Mouse (Mus musculus) hindbrain, embryonic 11.5 days (tissue): ENCODE data around the gene Krt75. TPM values are rescaled to one million over a fixed set of nuclear protein-coding genes. Genes with fewer than 3 reads are reported as not detected.
"Not testable (repeated sequence)": the region's sequence is repeated elsewhere in the genome, so short reads cannot be mapped to it uniquely, and the experiment has no call there.

Experiments used
- ATAC-seq: fragments of 200-750 bp; cut with Nextera tagmentation; 2 replicates; pipeline ENCODE4 v1.8.0; 2017; ENCODE audit warnings: mild to moderate bottlenecking, moderate TSS enrichment, moderate library complexity; ENCODE audit not compliant: low FRiP score
- DNase-seq: peaks from one replicate; pipeline ENCODE4 v3.0.0-alpha.2; 2015; ENCODE audit warnings: low spot score
- H3K27ac ChIP-seq: fragments of 300-500 bp; sonication (generic); 2 replicates; pipeline ENCODE4 v1.5.1; 2014; ENCODE audit warnings: mild to moderate bottlenecking, low read depth, low read length
- H3K27me3 ChIP-seq: fragments of 300-500 bp; sonication (generic); 2 replicates; pipeline ENCODE4 v1.6.1; 2014; ENCODE audit warnings: mild to moderate bottlenecking, low read length, moderate library complexity, mixed read lengths; ENCODE audit not compliant: control insufficient read depth, insufficient read depth
- H3K36me3 ChIP-seq: fragments of 300-500 bp; sonication (generic); 2 replicates; pipeline ENCODE4 v1.6.1; 2014; ENCODE audit warnings: mild to moderate bottlenecking, low read length, moderate library complexity, mixed read lengths; ENCODE audit not compliant: control insufficient read depth, insufficient read depth
- H3K4me1 ChIP-seq: fragments of 300-500 bp; sonication (generic); replicated peaks from 2 replicates; pipeline ENCODE4 v1.6.1; 2014; ENCODE audit warnings: low read length, mixed read lengths; ENCODE audit not compliant: control insufficient read depth, insufficient read depth
- H3K4me2 ChIP-seq: fragments of 300-500 bp; sonication (generic); replicated peaks from 2 replicates; pipeline ENCODE4 v1.6.1; 2014; ENCODE audit warnings: mild to moderate bottlenecking, low read depth, low read length
- H3K4me3 ChIP-seq: fragments of 300-500 bp; sonication (generic); 2 replicates; pipeline ENCODE4 v1.5.1; 2014; ENCODE audit warnings: low read depth, low read length
- H3K9ac ChIP-seq: fragments of 300-500 bp; sonication (generic); 2 replicates; pipeline ENCODE4 v1.6.1; 2014; ENCODE audit warnings: low read depth, low read length
- H3K9me3 ChIP-seq: fragments of 300-500 bp; sonication (generic); 2 replicates; pipeline ENCODE4 v1.6.1; 2016; ENCODE audit warnings: low read length; ENCODE audit not compliant: control insufficient read depth
- WGBS: fragments of 180-500 bp; shearing (Covaris S2); extraction: QIAGEN DNeasy Blood & Tissue Kit; methylation state at CpG from one replicate; pipeline ENCODE4 v1.1.7; 2014; 5-methylcytosine and 5-hydroxymethylcytosine counted together
- polyA plus RNA-seq: library from polyadenylated mRNA; unstranded; fragments of >200 nt; fragmentation: Nextera tagmentation; extraction: Ambion mirVana; gene quantifications from 2 replicates; pipeline ENCODE4 v1.2.1, GENCODE M21; 2014

Krt75 gene
- polyA plus RNA-seq, 1 experiment from 2014 or later: 0.05 TPM

- H3K4me2 ChIP-seq: no peak overlapping the region
- no peak overlapping the region for H3K27ac ChIP-seq
Measured at GRCm38 (mm10) chr15:101536054-101536850, 37.5 kb downstream of the Krt75 start.

DNA sequence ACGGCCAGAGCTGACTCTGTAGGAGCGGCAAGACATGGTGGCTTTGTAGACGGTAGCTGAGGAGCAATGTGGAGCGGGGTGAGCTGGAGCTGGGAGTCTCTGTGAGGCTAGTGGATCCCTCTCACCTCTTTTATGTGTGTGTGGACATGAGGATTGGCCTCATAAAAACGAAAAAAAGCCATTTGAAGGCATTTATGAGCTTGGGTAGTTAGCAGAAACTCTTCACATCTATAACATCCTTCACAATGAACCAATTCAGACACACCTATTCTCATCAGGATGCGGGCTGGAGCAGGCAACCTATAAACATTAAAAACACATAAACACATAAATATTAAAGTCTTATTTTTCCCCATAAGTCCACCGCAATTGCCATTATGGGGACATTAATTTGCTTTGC is 41.0 kb downstream of the Krt75 start, which contains the start of gene Krt84:
Krt84 (minus strand) TSS at position 101 of the 400 bp plus-strand sequence.
- WGBS: 85% methylated on average over 7 of the region's 7 CpGs
- no peaks in the 10 kb centered on the region for H3K27me3 ChIP-seq
- H3K4me3 ChIP-seq: no peak within 1 kb of the TSS
- no peak for ATAC-seq
- DNase-seq: no peak
- H3K4me1 ChIP-seq: no peaks in the 10 kb centered on the region
- no peaks in the 10 kb centered on the region for H3K36me3 ChIP-seq
- H3K9me3 ChIP-seq: no peaks in the 10 kb centered on the region
- H3K9ac ChIP-seq: no peak within 1 kb of the TSS
- no peak within 1 kb of the TSS for H3K4me2 ChIP-seq
- no peak within 1 kb of the TSS for H3K27ac ChIP-seq

More at GRCm38 (mm10) chr15:101536054-101536850, 37.5 kb downstream of the Krt75 start:
- ATAC-seq (no peak), DNase-seq (no peak)
- Histone ChIP-seq H3K27me3 (no peaks in the 10 kb centered on the region), H3K9me3 (no peaks in the 10 kb centered on the region), H3K4me3 (no peak overlapping the region), H3K36me3 (no peaks in the 10 kb centered on the region), H3K9ac (no peak overlapping the region), H3K4me1 (no peaks in the 10 kb centered on the region)
- 70% methylated on average over 9 of the region's 9 CpGs for WGBS

DNA sequence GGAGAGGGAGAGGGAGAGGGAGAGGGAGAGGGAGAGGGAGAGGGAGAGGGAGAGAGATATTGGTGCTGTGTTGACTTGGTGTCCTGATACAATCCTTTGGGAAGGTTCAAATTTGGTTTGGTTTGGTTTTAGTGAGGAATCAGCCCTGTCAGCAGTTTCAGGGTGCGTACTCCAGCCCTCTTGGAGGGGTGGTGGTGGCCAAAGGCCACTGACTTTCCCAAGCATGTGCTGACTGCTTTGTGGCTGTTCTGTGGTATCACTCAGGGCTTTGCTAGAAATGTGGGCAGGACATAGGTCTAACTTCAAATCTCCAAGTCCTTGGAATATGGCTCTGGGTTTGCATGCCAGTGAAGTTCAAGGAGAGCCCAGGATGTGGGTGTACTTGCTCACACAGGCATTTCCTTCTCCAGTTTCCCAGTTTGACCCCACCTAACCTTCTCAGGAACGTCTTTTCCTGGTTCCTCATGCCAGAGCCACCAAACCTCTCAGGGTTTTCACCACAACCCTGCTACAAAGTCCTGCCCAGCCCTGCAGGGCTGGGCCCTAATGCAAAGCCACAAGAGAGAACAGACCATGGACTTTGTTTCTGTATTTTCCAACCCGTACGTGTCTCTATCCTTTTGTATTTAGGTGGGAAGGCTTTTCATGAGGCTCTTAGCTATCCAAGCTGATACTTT is 51.0 kb downstream of the Krt75 start:
- Histone ChIP-seq H3K36me3 (no peaks in the 10 kb centered on the region), H3K9me3 (no peaks in the 10 kb centered on the region), H3K4me1 (no peaks in the 10 kb centered on the region), H3K4me2 (no peak overlapping the region), H3K27ac (no peak overlapping the region), H3K4me3 (no peak overlapping the region), H3K9ac (no peak overlapping the region), H3K27me3 (no peaks in the 10 kb centered on the region)
- ATAC-seq (no peak), DNase-seq (no peak)
- WGBS: 81% methylated on average over 4 of the region's 4 CpGs

DNA sequence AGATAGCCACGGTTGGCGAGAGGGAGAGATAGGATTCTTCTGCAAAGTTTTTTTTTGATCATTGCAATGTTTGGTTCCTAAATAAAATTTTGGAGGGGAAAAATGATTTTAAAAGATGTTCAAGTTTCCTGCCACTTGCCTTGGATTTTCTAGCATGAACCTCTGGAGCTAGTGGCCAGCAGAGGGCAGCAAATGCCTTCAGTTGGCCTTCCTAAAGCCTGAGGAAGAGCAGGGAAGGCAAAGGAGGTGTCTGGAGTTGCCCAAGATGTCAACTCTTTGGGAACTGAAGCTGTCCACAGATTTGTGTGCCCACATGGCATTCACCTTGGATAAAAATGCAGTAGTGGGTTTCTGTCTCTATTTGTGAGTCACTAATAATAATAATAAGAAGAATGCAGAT is 53.9 kb downstream of the Krt75 start:
- Histone ChIP-seq H3K36me3 (no peaks in the 10 kb centered on the region), H3K9me3 (no peaks in the 10 kb centered on the region), H3K4me1 (no peaks in the 10 kb centered on the region), H3K4me3 (no peak overlapping the region), H3K9ac (no peak overlapping the region), H3K4me2 (no peak overlapping the region), H3K27ac (no peak overlapping the region), H3K27me3 (no peaks in the 10 kb centered on the region)
- ATAC-seq (no peak), DNase-seq (peak; percentile 86)
- WGBS: 11% methylated on average over 2 of the region's 2 CpGs

- H3K27me3 ChIP-seq, H3K36me3 ChIP-seq, H3K27ac ChIP-seq, H3K4me1 ChIP-seq, H3K9me3 ChIP-seq, ATAC-seq, H3K4me2 ChIP-seq, DNase-seq, H3K9ac ChIP-seq, H3K4me3 ChIP-seq: not testable (repeated sequence)
- whole genome bisulfite sequencing: 77% methylated on average over 2 of the region's 2 CpGs
Measured at GRCm38 (mm10) chr15:101517161-101517560, 56.5 kb downstream of the Krt75 start, which contains the start of gene Gm49425. Gene Gm49425, minus strand, starts transcription at chr15:101517261.

Other genes with a start within 250 kb of the Krt75 start
- 0.09 TPM in 1 of 2 replicates, not detected in the other for gene Krt80, start 203.7 kb downstream of the Krt75 start, polyA plus RNA-seq
- 9.0 and 12.0 TPM in 2 replicates for gene Krt7, start 162.9 kb downstream of the Krt75 start, polyA plus RNA-seq
- 0.08 TPM in 1 of 2 replicates, not detected in the other for gene Krt87, start 135.1 kb downstream of the Krt75 start, polyA plus RNA-seq
- not detected in 2 replicates for gene Krt88, start 126.2 kb downstream of the Krt75 start, polyA plus RNA-seq
- not detected in 2 replicates for gene Krt81, start 110.2 kb downstream of the Krt75 start, polyA plus RNA-seq
- gene Krt86, start 100.4 kb downstream of the Krt75 start, polyA plus RNA-seq: not detected in 2 replicates
- gene Krt83, start 82.4 kb downstream of the Krt75 start, polyA plus RNA-seq: not detected in 2 replicates
- gene Gm49425, start 56.6 kb downstream of the Krt75 start, polyA plus RNA-seq: not detected in 2 replicates
- gene Krt84, start 41.1 kb downstream of the Krt75 start, polyA plus RNA-seq: not detected in 2 replicates
- not detected in 2 replicates for gene Krt82, start 23.2 kb downstream of the Krt75 start, polyA plus RNA-seq
- gene Krt90, start 11.0 kb downstream of the Krt75 start, polyA plus RNA-seq: 0.07 and 0.42 TPM in 2 replicates
- gene Gm5414, start 54.3 kb upstream of the Krt75 start, polyA plus RNA-seq: not detected in 2 replicates
- gene Gm5478, start 73.5 kb upstream of the Krt75 start, polyA plus RNA-seq: not detected in 2 replicates
- not detected in 2 replicates for gene Krt6b, start 106.4 kb upstream of the Krt75 start, polyA plus RNA-seq
- gene Krt6a, start 120.4 kb upstream of the Krt75 start, polyA plus RNA-seq: not detected in 2 replicates
- gene Krt5, start 139.0 kb upstream of the Krt75 start, polyA plus RNA-seq: 1.8 and 1.9 TPM in 2 replicates
- gene Krt71, start 169.2 kb upstream of the Krt75 start, polyA plus RNA-seq: not detected in 2 replicates
- 0.10 TPM in 1 of 2 replicates, not detected in the other for gene Krt72, start 212.6 kb upstream of the Krt75 start, polyA plus RNA-seq
- gene Krt73, start 228.4 kb upstream of the Krt75 start, polyA plus RNA-seq: 0.08 and 0.24 TPM in 2 replicates
- not detected in 2 replicates for gene Krt2, start 244.3 kb upstream of the Krt75 start, polyA plus RNA-seq